Mouse (Mus musculus) fat pad, adult 2 months (tissue): ENCODE results near the gene Gm17581.
"Not testable (repeated sequence)": the region's sequence is repeated elsewhere in the genome, so short reads cannot be mapped to it uniquely, and the experiment has no call there.

Experiments
- DNase-seq: peaks from one replicate; pipeline ENCODE4 v3.0.0-alpha.2; 2011; ENCODE audit warnings: low read depth, low spot score; ENCODE audit errors: extremely low read depth

Gm17581 gene

GRCm38 (mm10) chr2:155742211-155742610, 6.5 kb upstream of the Gm17581 start:
- no peak for DNase-seq

- no peak for DNase-seq
Observed at GRCm38 (mm10) chr2:155737803-155738202, 2.1 kb upstream of the Gm17581 start.

- DNase-seq, result no peak
Observed at GRCm38 (mm10) chr2:155736936-155737335, 1.3 kb upstream of the Gm17581 start.

- DNase-seq, result no peak
Observed at GRCm38 (mm10) chr2:155735080-155735479, 586 bp downstream of the Gm17581 start.

- peak; percentile 52 for DNase-seq
Observed at GRCm38 (mm10) chr2:155729158-155729645, 6.5 kb downstream of the Gm17581 start, which contains the start of gene Edem2. TSS of gene Edem2 (minus strand) at chr2:155729475.

- DNase-seq, result no peak
Observed at GRCm38 (mm10) chr2:155728742-155729141, 6.9 kb downstream of the Gm17581 start.

- DNase-seq, result no peak
Observed at GRCm38 (mm10) chr2:155727764-155728395, 7.8 kb downstream of the Gm17581 start.

GRCm38 (mm10) chr2:155726302-155726701, 9.4 kb downstream of the Gm17581 start:
- peak; percentile 58 for DNase-seq

- DNase-seq, result no peak
Observed at GRCm38 (mm10) chr2:155724526-155724925, 11.1 kb downstream of the Gm17581 start.

- DNase-seq, result no peak
Observed at GRCm38 (mm10) chr2:155724036-155724435, 11.6 kb downstream of the Gm17581 start.

GRCm38 (mm10) chr2:155720585-155720984, 15.1 kb downstream of the Gm17581 start:
- no peak for DNase-seq

GRCm38 (mm10) chr2:155717082-155717990, 18.3 kb downstream of the Gm17581 start:
- no peak for DNase-seq

GRCm38 (mm10) chr2:155710557-155710956, 25.1 kb downstream of the Gm17581 start:
- DNase-seq, result no peak

GRCm38 (mm10) chr2:155707251-155707650, 28.4 kb downstream of the Gm17581 start:
- DNase-seq, result no peak

GRCm38 (mm10) chr2:155703630-155704029, 32.0 kb downstream of the Gm17581 start:
- no peak for DNase-seq

- no peak for DNase-seq
Observed at GRCm38 (mm10) chr2:155701399-155701919, 34.2 kb downstream of the Gm17581 start.

- DNase-seq, result not testable (repeated sequence)
Observed at GRCm38 (mm10) chr2:155698443-155698842, 37.2 kb downstream of the Gm17581 start.

GRCm38 (mm10) chr2:155696851-155697250, 38.8 kb downstream of the Gm17581 start:
- DNase-seq, result no peak

- no peak for DNase-seq
Observed at GRCm38 (mm10) chr2:155696091-155696558, 39.5 kb downstream of the Gm17581 start.

GRCm38 (mm10) chr2:155695316-155695715, 40.4 kb downstream of the Gm17581 start:
- DNase-seq, result no peak

GRCm38 (mm10) chr2:155694564-155694963, 41.1 kb downstream of the Gm17581 start:
- DNase-seq, result no peak
